ENCODE assay signal across 7 mouse cellular contexts in genomic region chr3:152395350-152396277, GRCm38 (mm10). TPM values are rescaled to one million over a fixed set of nuclear protein-coding genes. Genes with fewer than 3 reads are reported as not detected.
DNase-seq lines count a peak whose midpoint lies in the region; ATAC-seq and TF ChIP-seq lines count a peak whose summit lies in the region.

Zzz3 (plus strand) TSS chr3:152395473.

- peaks cover 7% of the 10 kb centered on the region; the same call in 1 of the 2 replicates for H3K36me3 ChIP-seq in intestine, postnatal 0 days (ENCODE audit: control insufficient read depth, insufficient read depth)
- H3K36me3 ChIP-seq in midbrain, embryonic 12.5 days = peaks cover 7% of the 10 kb centered on the region
- H3K36me3 ChIP-seq in small intestine, adult 2 months (ENCODE audit: control insufficient read depth, insufficient read depth, low read length) = peaks cover 6% of the 10 kb centered on the region

- peak; percentile 92 for TF ChIP-seq CTCF in intestine, postnatal 0 days (IDR thresholded peaks at IDR 0.05; ENCODE audit: low read depth)
- TF ChIP-seq CTCF in small intestine, adult 2 months (IDR thresholded peaks at IDR 0.05; ENCODE audit: extremely low read depth, insufficient read length, insufficient replicate concordance, low read depth, low read length) = peak; percentile 69; the same call in 1 of the 2 replicates

- peak; percentile 83 for DNase-seq in adrenal gland, adult 8-10 months
- peak; percentile 92 for DNase-seq in embryo, embryonic 9.5 days (ENCODE audit: extremely low spot score)
- DNase-seq in gonadal fat pad, adult 2 months (ENCODE audit: low read depth) = no peak
- peak; percentile 92 for DNase-seq in left cerebral cortex, postnatal 4 days

- peak; percentile 57 for TF ChIP-seq POLR2A in small intestine, adult 2 months (IDR thresholded peaks at IDR 0.05; ENCODE audit: low read depth, low read length)

- H3K4me2 ChIP-seq in intestine, postnatal 0 days (replicated peaks; ENCODE audit: low read depth) = peak within 1 kb of the TSS; percentile 92
- peak within 1 kb of the TSS; percentile 70 for H3K4me2 ChIP-seq in midbrain, embryonic 12.5 days (replicated peaks)

- H3K4me1 ChIP-seq in intestine, postnatal 0 days (replicated peaks; ENCODE audit: control insufficient read depth, insufficient read depth, low read length) = peaks cover 6% of the 10 kb centered on the region; the same call in 1 of the 2 replicates
- H3K4me1 ChIP-seq in midbrain, embryonic 12.5 days = peaks cover 19% of the 10 kb centered on the region
- H3K4me1 ChIP-seq in small intestine, adult 2 months (ENCODE audit: control insufficient read depth, insufficient read depth, insufficient read length, low read length) = peaks cover 5% of the 10 kb centered on the region; the same call in 1 of the 2 replicates

- WGBS in intestine, postnatal 0 days = under 1% methylated on average over 89 of the region's 108 CpGs
- WGBS in midbrain, embryonic 12.5 days = under 1% methylated on average over 88 of the region's 108 CpGs
- whole genome bisulfite sequencing in small intestine, adult 2 months = under 1% methylated on average over 107 of the region's 108 CpGs

- H3K27me3 ChIP-seq in intestine, postnatal 0 days (replicated peaks; ENCODE audit: control insufficient read depth, insufficient read depth, low read length) = no peaks in the 10 kb centered on the region
- no peaks in the 10 kb centered on the region for H3K27me3 ChIP-seq in midbrain, embryonic 12.5 days
- no peaks in the 10 kb centered on the region for H3K27me3 ChIP-seq in small intestine, adult 2 months (ENCODE audit: control insufficient read depth, insufficient read depth, low read length)

- peak within 1 kb of the TSS; percentile 94 for H3K9ac ChIP-seq in intestine, postnatal 0 days (ENCODE audit: low read depth, low read length)
- peak within 1 kb of the TSS; percentile 91 for H3K9ac ChIP-seq in midbrain, embryonic 12.5 days (replicated peaks)

- H3K4me3 ChIP-seq in intestine, postnatal 0 days (ENCODE audit: low read depth, low read length) = peak within 1 kb of the TSS; percentile 88
- H3K4me3 ChIP-seq in midbrain, embryonic 12.5 days = peak within 1 kb of the TSS; percentile 91
- peak within 1 kb of the TSS; percentile 74 for H3K4me3 ChIP-seq in small intestine, adult 2 months (ENCODE audit: low read depth, low read length)

- H3K9me3 ChIP-seq in intestine, postnatal 0 days (ENCODE audit: control insufficient read depth) = no peaks in the 10 kb centered on the region
- H3K9me3 ChIP-seq in midbrain, embryonic 12.5 days = no peaks in the 10 kb centered on the region

- intact Hi-C loops in left cerebral cortex, postnatal 4 days (cut with DNase I) = loop anchor here (5.0 to 10.0 kb wide), 3 partner anchors 37 to 352 kb away; no protein-coding TSS in a partner anchor

- H3K27ac ChIP-seq in intestine, postnatal 0 days (ENCODE audit: low read depth, low read length) = peak within 1 kb of the TSS; percentile 99
- H3K27ac ChIP-seq in midbrain, embryonic 12.5 days (replicated peaks) = peak within 1 kb of the TSS; percentile 99
- peak within 1 kb of the TSS; percentile 97 for H3K27ac ChIP-seq in small intestine, adult 2 months (ENCODE audit: insufficient read depth, low read depth, low read length)

- ATAC-seq in intestine, postnatal 0 days = peak; percentile 87
- peak; percentile 90 for ATAC-seq in midbrain, embryonic 12.5 days (ENCODE audit: low FRiP score, low read depth)

RNA-seq across cellular contexts. Expression of gene Zzz3, which starts in this region (rescaled TPM):
- 10 to 100 TPM; 31.3 to 52.7 (median 48.1) TPM for total RNA-seq in adrenal gland, adult 8-10 months (2022)
- 23.4 and 29.8 TPM in 2 replicates for polyA plus RNA-seq in gonadal fat pad, adult 2 months (2012; rRNA removed)
- 19.6 and 20.6 TPM in 2 replicates for polyA plus RNA-seq in intestine, postnatal 0 days (2015; fragmentation: Nextera tagmentation; extraction: Ambion mirVana)
- total RNA-seq in left cerebral cortex, postnatal 4 days (2021) = 10 to 100 TPM; 38.1 to 41.0 TPM
- 51.1 and 55.4 TPM in 2 replicates for polyA plus RNA-seq in midbrain, embryonic 12.5 days (2016; fragmentation: Nextera tagmentation; extraction: Ambion mirVana)
- polyA plus RNA-seq in small intestine, adult 2 months (2012; rRNA removed) = 8.3 and 13.3 TPM in 2 replicates
